Mouse (Mus musculus): ENCODE data around the gene Odc1. TPM values are rescaled to one million over a fixed set of nuclear protein-coding genes. Genes with fewer than 3 reads are reported as not detected.

Gene Odc1
- polyA plus RNA-seq, 1 experiment from 2014 or later, result 301 TPM

GRCm38 (mm10) chr12:17511019-17511418 is 33.6 kb upstream of the Odc1 start:
- Histone ChIP-seq H3K4me2 (ENCODE audit: low read depth, low read length) (no peak overlapping the region), H3K27ac (ENCODE audit: low read length) (no peak overlapping the region), H3K9me3 (replicated peaks; ENCODE audit: control insufficient read depth, low read length) (no peaks in the 10 kb centered on the region), H3K4me3 (ENCODE audit: low read depth, low read length) (no peak overlapping the region), H3K27me3 (ENCODE audit: control insufficient read depth, insufficient read depth, low read depth, low read length) (peaks cover 5% of the 10 kb centered on the region), H3K4me1 (ENCODE audit: control insufficient read depth, low read depth, low read length) (peaks cover 30% of the 10 kb centered on the region), H3K36me3 (ENCODE audit: control insufficient read depth, insufficient read depth) (no peaks in the 10 kb centered on the region), H3K9ac (ENCODE audit: low read depth, low read length) (no peak overlapping the region)
- 62% methylated on average over 6 of the region's 6 CpGs for WGBS (ENCODE audit: insufficient replicate concordance)
- no peak for ATAC-seq (ENCODE audit: low read depth)

DNA sequence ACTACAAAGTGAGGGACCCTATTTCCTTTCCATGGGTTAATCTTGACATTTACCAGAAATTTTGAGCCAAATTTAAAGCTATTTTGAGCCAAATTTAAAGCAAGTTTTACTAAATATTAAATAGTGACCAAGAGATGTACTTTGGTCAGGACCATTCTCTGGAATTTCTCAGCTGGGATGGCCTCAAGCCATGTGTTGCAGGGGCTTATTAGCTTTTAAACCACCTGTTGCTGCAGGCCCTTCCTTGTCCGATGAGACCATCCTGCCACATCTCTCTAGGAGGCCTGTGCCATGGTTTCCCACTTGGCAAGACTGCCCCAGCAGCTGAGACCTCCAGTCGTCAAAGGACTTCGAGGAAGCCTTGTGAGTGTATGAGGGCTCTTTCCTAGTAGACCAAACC is 15.4 kb upstream of the Odc1 start:
- ATAC-seq (ENCODE audit: low read depth), result no peak
- Histone ChIP-seq H3K9ac (ENCODE audit: low read depth, low read length) (no peak overlapping the region), H3K4me1 (ENCODE audit: control insufficient read depth, low read depth, low read length) (peaks cover 14% of the 10 kb centered on the region), H3K9me3 (replicated peaks; ENCODE audit: control insufficient read depth, low read length) (no peaks in the 10 kb centered on the region), H3K4me2 (ENCODE audit: low read depth, low read length) (no peak overlapping the region), H3K27me3 (ENCODE audit: control insufficient read depth, insufficient read depth, low read depth, low read length) (no peaks in the 10 kb centered on the region), H3K4me3 (ENCODE audit: low read depth, low read length) (no peak overlapping the region), H3K27ac (ENCODE audit: low read length) (no peak overlapping the region), H3K36me3 (ENCODE audit: control insufficient read depth, insufficient read depth) (no peaks in the 10 kb centered on the region)
- WGBS (ENCODE audit: insufficient replicate concordance), result 74% methylated on average over 3 of the region's 3 CpGs

DNA sequence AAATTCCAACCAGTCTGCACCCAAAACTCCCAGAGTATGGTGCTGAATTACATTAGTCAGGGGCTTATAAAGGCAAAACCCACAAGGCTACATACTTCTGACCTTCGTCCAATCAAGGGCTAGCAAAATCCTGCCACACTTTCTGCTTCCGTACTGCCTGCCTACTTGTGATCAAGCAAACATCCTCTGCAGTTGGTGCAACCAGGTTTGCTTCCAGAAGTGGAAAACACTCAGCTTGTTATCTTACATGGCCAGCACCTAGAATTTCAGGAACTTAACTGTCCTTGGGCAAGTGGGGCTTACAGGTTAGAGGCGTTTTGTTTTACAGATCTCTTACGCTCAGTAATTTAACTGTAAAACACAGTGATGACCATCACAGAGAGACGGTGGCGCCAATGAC is 14.9 kb upstream of the Odc1 start:
- H3K4me1 ChIP-seq (ENCODE audit: control insufficient read depth, low read depth, low read length), result peaks cover 14% of the 10 kb centered on the region
- no peak overlapping the region for H3K9ac ChIP-seq (ENCODE audit: low read depth, low read length)
- ATAC-seq (ENCODE audit: low read depth), result no peak
- H3K27ac ChIP-seq (ENCODE audit: low read length), result no peak overlapping the region
- H3K4me2 ChIP-seq (ENCODE audit: low read depth, low read length), result no peak overlapping the region
- H3K4me3 ChIP-seq (ENCODE audit: low read depth, low read length), result no peak overlapping the region
- WGBS (ENCODE audit: insufficient replicate concordance), result 38% methylated on average over 6 of the region's 6 CpGs
- no peaks in the 10 kb centered on the region for H3K27me3 ChIP-seq (ENCODE audit: control insufficient read depth, insufficient read depth, low read depth, low read length)
- no peaks in the 10 kb centered on the region for H3K36me3 ChIP-seq (ENCODE audit: control insufficient read depth, insufficient read depth)
- H3K9me3 ChIP-seq (replicated peaks; ENCODE audit: control insufficient read depth, low read length), result no peaks in the 10 kb centered on the region

DNA sequence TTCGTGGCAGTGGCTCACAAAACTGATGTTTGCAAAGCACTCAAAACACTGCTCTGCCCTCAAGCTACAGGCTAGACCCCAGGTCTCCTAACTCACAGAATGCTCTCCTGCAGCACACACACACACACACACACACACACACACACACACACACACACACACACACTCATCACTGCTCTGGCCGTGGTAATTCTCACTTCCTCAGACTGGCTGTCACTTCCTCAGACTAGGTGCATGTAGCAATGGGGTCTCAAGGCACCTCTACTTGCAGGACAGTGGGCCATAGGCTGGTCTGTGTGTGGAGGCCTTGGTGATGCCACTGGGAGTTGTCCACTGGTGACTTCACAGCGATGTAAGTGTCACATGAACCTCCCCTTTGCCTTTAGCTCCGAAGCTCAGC is 13.8 kb upstream of the Odc1 start:
- no peaks in the 10 kb centered on the region for H3K9me3 ChIP-seq (replicated peaks; ENCODE audit: control insufficient read depth, low read length)
- no peak overlapping the region for H3K4me3 ChIP-seq (ENCODE audit: low read depth, low read length)
- H3K4me2 ChIP-seq (ENCODE audit: low read depth, low read length), result no peak overlapping the region
- H3K4me1 ChIP-seq (ENCODE audit: control insufficient read depth, low read depth, low read length), result peaks cover 14% of the 10 kb centered on the region
- H3K27me3 ChIP-seq (ENCODE audit: control insufficient read depth, insufficient read depth, low read depth, low read length), result no peaks in the 10 kb centered on the region
- peak; percentile 6; the same call in 1 of the 2 replicates for ATAC-seq (ENCODE audit: low read depth)
- WGBS (ENCODE audit: insufficient replicate concordance), result 52% methylated on average over 4 of the region's 4 CpGs
- H3K9ac ChIP-seq (ENCODE audit: low read depth, low read length), result no peak overlapping the region
- H3K27ac ChIP-seq (ENCODE audit: low read length), result no peak overlapping the region; the same call in 1 of the 2 replicates
- no peaks in the 10 kb centered on the region for H3K36me3 ChIP-seq (ENCODE audit: control insufficient read depth, insufficient read depth)

DNA sequence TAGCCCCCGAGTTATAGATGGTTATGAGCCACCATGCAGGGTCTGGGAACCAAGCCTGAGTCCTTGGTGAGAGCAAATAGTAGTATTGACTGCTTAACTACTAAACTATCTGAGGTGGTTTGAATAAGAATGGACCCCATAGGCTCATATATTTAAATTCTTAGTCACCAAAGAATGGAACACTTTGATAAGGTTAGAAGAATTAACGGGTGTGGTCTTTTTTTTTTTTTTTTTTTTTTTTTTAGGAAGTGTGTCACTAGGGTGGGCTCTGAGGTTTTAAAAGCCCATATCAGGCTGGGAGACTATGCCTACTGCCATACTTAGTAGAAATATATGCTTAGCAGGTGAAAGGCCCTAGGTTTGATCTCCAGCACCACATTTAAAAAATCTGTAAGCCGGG is 8.4 kb upstream of the Odc1 start:
- no peak overlapping the region for H3K4me2 ChIP-seq (ENCODE audit: low read depth, low read length)
- H3K27ac ChIP-seq (ENCODE audit: low read length), result no peak overlapping the region
- H3K9ac ChIP-seq (ENCODE audit: low read depth, low read length), result no peak overlapping the region
- 73% methylated on average over 3 of the region's 3 CpGs for WGBS (ENCODE audit: insufficient replicate concordance)
- H3K27me3 ChIP-seq (ENCODE audit: control insufficient read depth, insufficient read depth, low read depth, low read length), result no peaks in the 10 kb centered on the region
- no peak overlapping the region for H3K4me3 ChIP-seq (ENCODE audit: low read depth, low read length)
- no peak for ATAC-seq (ENCODE audit: low read depth)
- H3K9me3 ChIP-seq (replicated peaks; ENCODE audit: control insufficient read depth, low read length), result no peaks in the 10 kb centered on the region
- H3K4me1 ChIP-seq (ENCODE audit: control insufficient read depth, low read depth, low read length), result peaks cover 46% of the 10 kb centered on the region
- H3K36me3 ChIP-seq (ENCODE audit: control insufficient read depth, insufficient read depth), result no peaks in the 10 kb centered on the region

- peaks cover 50% of the 10 kb centered on the region for H3K4me1 ChIP-seq (ENCODE audit: control insufficient read depth, low read depth, low read length)
- peak overlapping the region; percentile 46; the same call in 1 of the 2 replicates for H3K9ac ChIP-seq (ENCODE audit: low read depth, low read length)
- no peaks in the 10 kb centered on the region for H3K27me3 ChIP-seq (ENCODE audit: control insufficient read depth, insufficient read depth, low read depth, low read length)
- 65% methylated on average over 3 of the region's 3 CpGs for WGBS (ENCODE audit: insufficient replicate concordance)
- no peak for ATAC-seq (ENCODE audit: low read depth)
- no peaks in the 10 kb centered on the region for H3K9me3 ChIP-seq (replicated peaks; ENCODE audit: control insufficient read depth, low read length)
- H3K27ac ChIP-seq (ENCODE audit: low read length), result peak overlapping the region; percentile 95
- H3K36me3 ChIP-seq (ENCODE audit: control insufficient read depth, insufficient read depth), result no peaks in the 10 kb centered on the region
- peak overlapping the region; percentile 78; the same call in 1 of the 2 replicates for H3K4me2 ChIP-seq (ENCODE audit: low read depth, low read length)
- no peak overlapping the region for H3K4me3 ChIP-seq (ENCODE audit: low read depth, low read length)
These were observed 7.4 kb upstream of the Odc1 start for GRCm38 (mm10) chr12:17537147-17537546.

- 31% methylated on average over 3 of the region's 3 CpGs for WGBS (ENCODE audit: insufficient replicate concordance)
- H3K27me3 ChIP-seq (ENCODE audit: control insufficient read depth, insufficient read depth, low read depth, low read length), result no peaks in the 10 kb centered on the region
- H3K9ac ChIP-seq (ENCODE audit: low read depth, low read length), result peak overlapping the region; percentile 72
- peaks cover 59% of the 10 kb centered on the region for H3K4me1 ChIP-seq (ENCODE audit: control insufficient read depth, low read depth, low read length)
- H3K36me3 ChIP-seq (ENCODE audit: control insufficient read depth, insufficient read depth), result no peaks in the 10 kb centered on the region
- ATAC-seq (ENCODE audit: low read depth), result peak; percentile 96
- peak overlapping the region; percentile 95 for H3K27ac ChIP-seq (ENCODE audit: low read length)
- no peaks in the 10 kb centered on the region for H3K9me3 ChIP-seq (replicated peaks; ENCODE audit: control insufficient read depth, low read length)
- H3K4me2 ChIP-seq (ENCODE audit: low read depth, low read length), result peak overlapping the region; percentile 78
- H3K4me3 ChIP-seq (ENCODE audit: low read depth, low read length), result peak overlapping the region; percentile 62
These were observed 6.5 kb upstream of the Odc1 start for GRCm38 (mm10) chr12:17538087-17538486.

DNA sequence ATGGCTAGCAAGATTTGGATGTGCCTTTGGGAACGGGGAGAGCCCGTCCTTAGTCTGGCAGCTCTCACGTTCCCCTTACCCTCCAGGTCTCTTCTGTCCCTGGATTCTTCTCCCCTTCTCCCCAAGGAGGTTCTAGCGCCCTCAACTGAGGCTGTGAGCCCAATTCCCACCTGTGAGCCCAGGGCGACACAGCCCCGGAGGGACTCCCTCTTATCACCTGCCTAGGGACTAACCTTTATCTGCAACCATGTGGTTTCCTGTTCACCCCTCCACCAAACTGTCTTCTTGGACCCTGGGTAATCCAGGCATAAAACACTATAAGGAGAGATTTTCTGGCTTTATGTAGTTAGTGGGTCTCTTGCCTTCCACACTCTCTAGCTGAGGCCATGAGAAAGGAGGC is 5.6 kb upstream of the Odc1 start:
- Histone ChIP-seq H3K4me1 (ENCODE audit: control insufficient read depth, low read depth, low read length) (peaks cover 68% of the 10 kb centered on the region), H3K4me3 (ENCODE audit: low read depth, low read length) (peak overlapping the region; percentile 62), H3K27ac (ENCODE audit: low read length) (peak overlapping the region; percentile 95), H3K9me3 (replicated peaks; ENCODE audit: control insufficient read depth, low read length) (no peaks in the 10 kb centered on the region), H3K4me2 (ENCODE audit: low read depth, low read length) (peak overlapping the region; percentile 78), H3K27me3 (ENCODE audit: control insufficient read depth, insufficient read depth, low read depth, low read length) (no peaks in the 10 kb centered on the region), H3K36me3 (ENCODE audit: control insufficient read depth, insufficient read depth) (no peaks in the 10 kb centered on the region), H3K9ac (ENCODE audit: low read depth, low read length) (peak overlapping the region; percentile 72)
- ATAC-seq (ENCODE audit: low read depth), result peak; percentile 66
- 21% methylated on average over 6 of the region's 6 CpGs for WGBS (ENCODE audit: insufficient replicate concordance)

DNA sequence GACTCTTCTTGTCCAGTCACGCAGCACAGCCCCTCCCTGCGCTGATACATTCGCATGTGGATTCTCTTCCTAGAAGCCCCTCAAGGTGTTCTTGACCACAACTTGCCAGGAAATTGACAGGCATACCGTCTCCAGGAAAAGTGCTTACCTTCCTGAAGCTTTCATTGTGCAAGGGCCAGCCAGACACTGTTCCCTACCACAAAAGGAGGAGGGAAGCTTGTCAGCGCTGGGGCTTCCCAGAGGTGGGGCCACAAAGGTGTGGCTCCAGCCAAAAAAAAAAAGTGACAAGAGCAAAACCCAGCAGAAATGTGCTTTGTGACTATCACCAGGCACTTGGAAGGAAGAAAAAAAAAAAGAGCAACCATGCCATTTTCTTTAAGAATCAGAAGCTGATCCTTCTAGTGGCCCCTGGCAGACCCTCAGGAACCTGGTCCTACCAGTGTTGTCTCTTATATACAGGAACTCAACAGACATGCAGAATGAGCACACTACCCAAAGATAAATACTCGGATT is 4.5 kb upstream of the Odc1 start:
- Histone ChIP-seq H3K4me3 (ENCODE audit: low read depth, low read length) (peak overlapping the region; percentile 62), H3K27ac (ENCODE audit: low read length) (peak overlapping the region; percentile 95)

More for the DNA sequence above, 4.5 kb upstream of the Odc1 start:
- WGBS (ENCODE audit: insufficient replicate concordance), result 46% methylated on average over 6 of the region's 6 CpGs
- no peaks in the 10 kb centered on the region for H3K9me3 ChIP-seq (replicated peaks; ENCODE audit: control insufficient read depth, low read length)
- peaks cover 70% of the 10 kb centered on the region for H3K4me1 ChIP-seq (ENCODE audit: control insufficient read depth, low read depth, low read length)
- no peaks in the 10 kb centered on the region for H3K27me3 ChIP-seq (ENCODE audit: control insufficient read depth, insufficient read depth, low read depth, low read length)
- H3K4me2 ChIP-seq (ENCODE audit: low read depth, low read length), result peak overlapping the region; percentile 78
- no peaks in the 10 kb centered on the region for H3K36me3 ChIP-seq (ENCODE audit: control insufficient read depth, insufficient read depth)
- H3K9ac ChIP-seq (ENCODE audit: low read depth, low read length), result peak overlapping the region; percentile 72
- ATAC-seq (ENCODE audit: low read depth), result no peak

All from liver, embryonic 16.5 days (tissue).